Mouse (Mus musculus) G1E (cell line): ENCODE measurements around the gene Azin2.

Experiments used
- CTCF ChIP-seq: IDR thresholded peaks from 2 replicates; pipeline ENCODE4 v1.5.1; 2012; ENCODE audit warnings: low read depth, low read length, inconsistent platforms, mixed read lengths
- GATA1 ChIP-seq: IDR thresholded peaks from 2 replicates; pipeline ENCODE4 v1.6.1; 2012; ENCODE audit warnings: borderline replicate concordance, low read length, inconsistent platforms, mixed read lengths
- GATA2 ChIP-seq: IDR thresholded peaks from 2 replicates; pipeline ENCODE4 v1.6.1; 2012; ENCODE audit warnings: low read depth, low read length, inconsistent platforms, borderline replicate concordance
- POLR2AphosphoS5 ChIP-seq: IDR thresholded peaks from 2 replicates; pipeline ENCODE4 v1.6.1; 2012; ENCODE audit warnings: low read depth, low read length, inconsistent platforms; ENCODE audit not compliant: insufficient replicate concordance
- TAL1 ChIP-seq: conservative IDR thresholded peaks from 2 replicates; pipeline ENCODE4 v1.6.1; 2012; ENCODE audit warnings: low read depth, low read length, inconsistent platforms, mixed read lengths

GRCm38 (mm10) chr4:128887641-128888091 is 74.6 kb downstream of the Azin2 start:
- TF ChIP-seq CTCF (no peak), TAL1 (no peak), GATA2 (no peak), GATA1 (no peak), POLR2AphosphoS5 (no peak)
